Mouse (Mus musculus) E14TG2a.4 (cell line): ENCODE results near the gene Slc44a3.

Source experiments
- CTCF ChIP-seq: conservative IDR thresholded peaks from 2 replicates; pipeline ENCODE4 v1.5.1; 2014; ENCODE audit warnings: low read length
- NANOG ChIP-seq: IDR thresholded peaks from 2 replicates; pipeline ENCODE4 v1.6.1; 2014; ENCODE audit warnings: borderline replicate concordance, low read length, mixed read lengths
- POU5F1 ChIP-seq: IDR thresholded peaks from 2 replicates; pipeline ENCODE4 v1.6.1; 2014; ENCODE audit warnings: low read length, borderline replicate concordance

DNA sequence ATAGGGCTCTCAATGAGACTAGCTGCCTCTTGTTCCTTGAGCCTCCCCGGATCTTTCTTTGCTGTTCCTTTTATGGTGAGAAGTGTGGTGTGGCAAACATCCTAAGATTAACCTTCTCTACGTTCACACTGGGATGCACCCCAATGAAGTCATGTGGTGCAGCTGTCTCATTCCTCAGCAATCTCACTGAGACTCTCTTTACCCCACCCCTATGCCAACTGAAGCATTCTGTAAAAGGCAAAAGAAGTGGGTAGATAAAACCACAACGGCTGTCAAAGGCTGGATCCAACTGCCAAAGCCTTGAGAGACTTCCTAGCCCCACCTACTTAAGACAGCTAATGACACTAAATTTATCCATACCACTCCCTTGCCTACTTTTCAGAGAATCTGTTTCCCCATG lies 57.5 kb downstream of the Slc44a3 start:
- no peak for TF ChIP-seq CTCF
- no peak for TF ChIP-seq NANOG
- no peak for TF ChIP-seq POU5F1
